In genomic region chr15:31542013-31542958, GRCm38 (mm10) we compare ENCODE assay signal across 8 mouse cellular contexts. TPM values are rescaled to one million over a fixed set of nuclear protein-coding genes. Genes with fewer than 3 reads are reported as not detected.
A peak's percentile ranks its signal among the peaks of the same experiment; 100 is the strongest.
DNase-seq lines count a peak whose midpoint lies in the region; ATAC-seq and TF ChIP-seq lines count a peak whose summit lies in the region.

No protein-coding gene starts in this region.

- no peaks in the 10 kb centered on the region for H3K27me3 ChIP-seq in forebrain, postnatal 0 days (ENCODE audit: insufficient read depth, low read length)
- H3K27me3 ChIP-seq in neural tube, embryonic 11.5 days (ENCODE audit: control insufficient read depth, insufficient read depth, low read length) = no peaks in the 10 kb centered on the region

- WGBS in forebrain, postnatal 0 days = 11% methylated on average over 10 of the region's 10 CpGs
- WGBS in neural tube, embryonic 11.5 days = 8% methylated on average over 10 of the region's 10 CpGs

- H3K9me3 ChIP-seq in forebrain, postnatal 0 days (ENCODE audit: low read length) = no peaks in the 10 kb centered on the region
- H3K9me3 ChIP-seq in neural tube, embryonic 11.5 days (ENCODE audit: control insufficient read depth, low read length) = no peaks in the 10 kb centered on the region

- peaks cover 8% of the 10 kb centered on the region; the same call in 1 of the 2 replicates for H3K4me1 ChIP-seq in forebrain, postnatal 0 days (ENCODE audit: insufficient read depth)
- H3K4me1 ChIP-seq in neural tube, embryonic 11.5 days (ENCODE audit: control insufficient read depth, insufficient read depth, low read length) = peaks cover 10% of the 10 kb centered on the region; the same call in 1 of the 2 replicates

- DNase-seq in layer of hippocampus, adult 2 months (ENCODE audit: low spot score in 2 of 2) = no peak
- no peak for DNase-seq in layer of hippocampus, adult 9-11 months
- DNase-seq in forebrain, postnatal 0 days = no peak
- DNase-seq in kidney, postnatal 4 days = peak; percentile 31 to 53
- peak; percentile 57 for DNase-seq in neural tube, embryonic 11.5 days (ENCODE audit: low spot score)
- no peak for DNase-seq in ovary, postnatal 10 days (ENCODE audit: low spot score)
- DNase-seq in cerebellum, postnatal 25 days = no peak
- DNase-seq in thymus, postnatal 10 days (ENCODE audit: low spot score in 2 of 2) = no peak

- ATAC-seq in forebrain, postnatal 0 days = peak; percentile 12; the same call in 1 of the 2 replicates
- ATAC-seq in neural tube, embryonic 11.5 days (ENCODE audit: insufficient read depth, low FRiP score, low TSS enrichment) = peak; percentile 63

- H3K4me3 ChIP-seq in layer of hippocampus, adult 2 months = no peak overlapping the region
- no peak overlapping the region for H3K4me3 ChIP-seq in forebrain, postnatal 0 days (ENCODE audit: low read depth, low read length)
- H3K4me3 ChIP-seq in neural tube, embryonic 11.5 days (ENCODE audit: low read depth, low read length) = no peak overlapping the region

- H3K4me2 ChIP-seq in forebrain, postnatal 0 days (ENCODE audit: low read depth) = no peak overlapping the region
- H3K4me2 ChIP-seq in neural tube, embryonic 11.5 days (ENCODE audit: low read depth) = no peak overlapping the region; the same call in 1 of the 2 replicates

- peak overlapping the region; percentile 8; the same call in 1 of the 2 replicates for H3K27ac ChIP-seq in layer of hippocampus, adult 2 months
- no peak overlapping the region for H3K27ac ChIP-seq in forebrain, postnatal 0 days (ENCODE audit: low read depth, low read length)
- no peak overlapping the region for H3K27ac ChIP-seq in neural tube, embryonic 11.5 days (ENCODE audit: low read depth, low read length)

- no peaks in the 10 kb centered on the region for H3K36me3 ChIP-seq in forebrain, postnatal 0 days (ENCODE audit: insufficient read depth)
- H3K36me3 ChIP-seq in neural tube, embryonic 11.5 days (ENCODE audit: control insufficient read depth, insufficient read depth, low read length) = no peaks in the 10 kb centered on the region

- TF ChIP-seq CTCF in layer of hippocampus, adult 2 months (conservative IDR thresholded peaks at IDR 0.05) = no peak
- TF ChIP-seq CTCF in forebrain, postnatal 0 days (IDR thresholded peaks at IDR 0.05; ENCODE audit: low read depth) = no peak

- no peak overlapping the region for H3K9ac ChIP-seq in forebrain, postnatal 0 days
- peak overlapping the region; percentile 37 for H3K9ac ChIP-seq in neural tube, embryonic 11.5 days (ENCODE audit: low read length)

RNA-seq across cellular contexts. Expression of gene March6, which starts 11.4 kb away (rescaled TPM):
- total RNA-seq in layer of hippocampus, adult 2 months (2021) = 100 to 1,000 TPM; 186 to 194 TPM
- total RNA-seq in forebrain, postnatal 0 days (2014; rRNA removed) = 149 and 209 TPM in 2 replicates
- 38.4 and 60.2 TPM in 2 replicates for polyA plus RNA-seq in forebrain, postnatal 0 days (2015; fragmentation: Nextera tagmentation; extraction: Ambion mirVana)
- 53.8 and 54.1 TPM in 2 replicates for polyA plus RNA-seq in neural tube, embryonic 11.5 days (2014; fragmentation: Nextera tagmentation; extraction: Ambion mirVana)

RNA-seq across cellular contexts. Expression of gene Cmbl, which starts 22.9 kb away (rescaled TPM):
- total RNA-seq in layer of hippocampus, adult 2 months (2021) = 10 to 100 TPM; 12.7 to 12.8 TPM
- 26.3 and 27.2 TPM in 2 replicates for total RNA-seq in forebrain, postnatal 0 days (2014; rRNA removed)
- polyA plus RNA-seq in forebrain, postnatal 0 days (2015; fragmentation: Nextera tagmentation; extraction: Ambion mirVana) = 19.9 and 20.9 TPM in 2 replicates
- 1.9 and 2.2 TPM in 2 replicates for polyA plus RNA-seq in neural tube, embryonic 11.5 days (2014; fragmentation: Nextera tagmentation; extraction: Ambion mirVana)

RNA-seq across cellular contexts. Expression of gene Cct5, which starts 59.3 kb away (rescaled TPM):
- 100 to 1,000 TPM; 236 to 247 TPM for total RNA-seq in layer of hippocampus, adult 2 months (2021)
- 409 and 464 TPM in 2 replicates for total RNA-seq in forebrain, postnatal 0 days (2014; rRNA removed)
- 473 and 554 TPM in 2 replicates for polyA plus RNA-seq in forebrain, postnatal 0 days (2015; fragmentation: Nextera tagmentation; extraction: Ambion mirVana)
- 717 and 722 TPM in 2 replicates for polyA plus RNA-seq in neural tube, embryonic 11.5 days (2014; fragmentation: Nextera tagmentation; extraction: Ambion mirVana)

RNA-seq across cellular contexts. Expression of gene Fam173b, which starts 59.4 kb away (rescaled TPM):
- total RNA-seq in layer of hippocampus, adult 2 months (2021) = 10 to 100 TPM; 11.2 to 11.3 TPM
- total RNA-seq in forebrain, postnatal 0 days (2014; rRNA removed) = 10.7 and 16.5 TPM in 2 replicates
- 6.6 and 7.0 TPM in 2 replicates for polyA plus RNA-seq in forebrain, postnatal 0 days (2015; fragmentation: Nextera tagmentation; extraction: Ambion mirVana)
- polyA plus RNA-seq in neural tube, embryonic 11.5 days (2014; fragmentation: Nextera tagmentation; extraction: Ambion mirVana) = 13.6 and 15.8 TPM in 2 replicates

Comparison
In these comparisons a context has a peak if more than half of its experiments do, and no peak if none do; other contexts are left out.
1. DNase-seq: peak in kidney, postnatal 4 days (2 of 2) and neural tube, embryonic 11.5 days (single experiment); none in layer of hippocampus, adult 2 months (0 of 2), layer of hippocampus, adult 9-11 months (single experiment), forebrain, postnatal 0 days (single experiment), ovary, postnatal 10 days (single experiment), cerebellum, postnatal 25 days (0 of 2) and thymus, postnatal 10 days (0 of 2).